Mouse (Mus musculus): ENCODE data around the gene Tmod2. TPM values are rescaled to one million over a fixed set of nuclear protein-coding genes. Genes with fewer than 3 reads are reported as not detected.
A peak's percentile ranks its signal among the peaks of the same experiment; 100 is the strongest.

Tmod2 gene
- polyA plus RNA-seq, 1 experiment from 2014 or later: 10.6 TPM

- Histone ChIP-seq H3K4me3 (ENCODE audit: low read depth, low read length) (no peak overlapping the region), H3K4me1 (ENCODE audit: insufficient read depth, low read depth, low read length) (no peaks in the 10 kb centered on the region), H3K36me3 (ENCODE audit: insufficient read depth, low read length) (no peaks in the 10 kb centered on the region), H3K9me3 (ENCODE audit: low read length) (no peaks in the 10 kb centered on the region), H3K9ac (replicated peaks; ENCODE audit: low read depth) (no peak overlapping the region), H3K27me3 (replicated peaks; ENCODE audit: insufficient read depth, low read length) (no peaks in the 10 kb centered on the region), H3K4me2 (replicated peaks; ENCODE audit: low read depth, low read length) (no peak overlapping the region), H3K27ac (ENCODE audit: low read length) (no peak overlapping the region)
- DNase-seq (ENCODE audit: low spot score) (no peak), ATAC-seq (no peak)
- 86% methylated on average over 8 of the region's 8 CpGs for WGBS
- no peak for TF ChIP-seq EP300 (IDR thresholded peaks at IDR 0.05)
Observed at GRCm38 (mm10) chr9:75633603-75634002, 22.5 kb upstream of the Tmod2 start.

DNA sequence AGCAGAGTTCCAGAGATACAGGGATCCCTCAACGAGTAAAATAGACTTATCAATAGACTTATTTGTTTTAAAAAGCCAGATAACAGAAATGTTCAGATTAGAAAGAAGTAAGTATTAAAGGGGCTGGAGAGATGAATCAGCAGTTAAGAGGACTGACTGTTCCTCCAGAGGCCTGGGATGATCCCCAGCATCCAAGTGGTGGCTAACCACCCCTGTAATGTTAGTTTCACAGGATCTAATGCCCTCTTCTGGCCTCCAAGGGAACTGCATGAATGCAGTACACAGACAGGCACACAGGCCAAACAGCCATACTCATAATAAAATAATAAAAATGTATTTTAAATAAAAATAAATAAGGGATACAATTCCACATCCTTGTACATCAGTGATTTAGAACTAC lies 21.8 kb upstream of the Tmod2 start:
- Histone ChIP-seq H3K4me1 (ENCODE audit: insufficient read depth, low read depth, low read length) (no peaks in the 10 kb centered on the region), H3K4me2 (replicated peaks; ENCODE audit: low read depth, low read length) (no peak overlapping the region), H3K27me3 (replicated peaks; ENCODE audit: insufficient read depth, low read length) (no peaks in the 10 kb centered on the region), H3K27ac (ENCODE audit: low read length) (no peak overlapping the region), H3K9ac (replicated peaks; ENCODE audit: low read depth) (no peak overlapping the region), H3K36me3 (ENCODE audit: insufficient read depth, low read length) (no peaks in the 10 kb centered on the region), H3K9me3 (ENCODE audit: low read length) (no peaks in the 10 kb centered on the region), H3K4me3 (ENCODE audit: low read depth, low read length) (no peak overlapping the region)
- ATAC-seq: no peak
- TF ChIP-seq EP300 (IDR thresholded peaks at IDR 0.05): no peak
- peak; percentile 68 for TF ChIP-seq CTCF (IDR thresholded peaks at IDR 0.05)
- DNase-seq (ENCODE audit: low spot score): no peak
- 24% methylated on average over 1 of the region's 1 CpGs for WGBS

DNA sequence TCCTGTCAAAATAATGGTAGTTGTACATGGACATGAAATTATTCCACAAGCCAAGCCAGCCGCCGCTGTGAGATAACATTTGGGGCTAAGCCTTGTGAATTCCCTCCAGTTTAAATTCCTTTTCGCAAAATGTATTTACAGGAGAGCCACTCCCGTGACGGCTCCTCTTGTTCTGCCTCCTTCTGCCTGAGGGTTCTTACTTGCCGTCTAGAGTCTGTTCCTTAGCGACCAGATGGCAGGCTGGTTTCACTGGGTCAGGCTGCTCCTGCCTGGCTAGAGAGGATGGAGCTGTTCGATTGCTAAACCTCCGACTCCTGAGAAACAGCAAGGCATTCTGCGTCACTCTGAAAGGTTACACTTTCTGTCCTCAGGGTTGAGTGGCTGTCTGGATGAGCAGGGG lies 21.0 kb upstream of the Tmod2 start:
- no peak overlapping the region for H3K27ac ChIP-seq (ENCODE audit: low read length)
- ATAC-seq (peak; percentile 58), DNase-seq (ENCODE audit: low spot score) (peak; percentile 43)
- no peaks in the 10 kb centered on the region for H3K4me1 ChIP-seq (ENCODE audit: insufficient read depth, low read depth, low read length)
- TF ChIP-seq CTCF (IDR thresholded peaks at IDR 0.05) (no peak), EP300 (IDR thresholded peaks at IDR 0.05) (no peak)
- no peaks in the 10 kb centered on the region for H3K9me3 ChIP-seq (ENCODE audit: low read length)
- no peak overlapping the region for H3K4me2 ChIP-seq (replicated peaks; ENCODE audit: low read depth, low read length)
- WGBS: 51% methylated on average over 10 of the region's 10 CpGs
- no peak overlapping the region for H3K9ac ChIP-seq (replicated peaks; ENCODE audit: low read depth)
- no peaks in the 10 kb centered on the region for H3K36me3 ChIP-seq (ENCODE audit: insufficient read depth, low read length)
- no peaks in the 10 kb centered on the region for H3K27me3 ChIP-seq (replicated peaks; ENCODE audit: insufficient read depth, low read length)
- no peak overlapping the region for H3K4me3 ChIP-seq (ENCODE audit: low read depth, low read length)

DNA sequence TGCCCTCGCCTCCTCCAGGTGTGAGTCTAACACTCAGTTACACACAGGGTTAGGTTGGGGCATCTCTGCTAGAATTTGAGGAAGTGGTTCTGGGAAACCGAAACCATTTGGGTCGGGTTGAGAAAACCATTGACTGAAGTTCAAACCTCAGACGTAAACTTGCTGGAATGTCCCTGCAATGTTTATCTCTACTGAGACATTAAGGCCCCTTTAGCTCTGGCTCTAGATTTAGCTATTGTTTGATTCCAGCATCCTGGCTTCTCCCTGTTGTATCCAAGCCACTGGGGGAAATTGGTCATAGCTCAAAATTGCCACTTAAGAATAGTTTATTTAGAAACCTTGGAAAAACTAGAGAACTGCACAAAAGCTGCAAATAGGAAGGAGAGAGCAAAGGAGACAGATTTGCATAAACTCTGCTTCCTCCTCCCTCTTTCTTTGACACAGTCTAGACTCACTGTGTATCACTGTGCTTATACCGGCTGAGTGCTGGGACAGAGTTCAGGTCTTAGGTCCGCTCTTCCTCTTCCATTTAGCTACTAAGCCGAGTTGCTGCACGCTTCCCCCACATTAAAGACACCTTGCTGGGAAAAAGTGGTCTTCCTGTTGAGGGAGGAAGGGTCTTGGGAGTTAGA lies 19.8 kb upstream of the Tmod2 start:
- peak; percentile 65 for ATAC-seq
- TF ChIP-seq EP300 (IDR thresholded peaks at IDR 0.05): peak; percentile 80
- TF ChIP-seq CTCF (IDR thresholded peaks at IDR 0.05): no peak
- H3K9me3 ChIP-seq (ENCODE audit: low read length): no peaks in the 10 kb centered on the region
- H3K4me3 ChIP-seq (ENCODE audit: low read depth, low read length): no peak overlapping the region
- H3K4me2 ChIP-seq (replicated peaks; ENCODE audit: low read depth, low read length): no peak overlapping the region
- peak; percentile 54 for DNase-seq (ENCODE audit: low spot score)
- H3K36me3 ChIP-seq (ENCODE audit: insufficient read depth, low read length): no peaks in the 10 kb centered on the region
- peak overlapping the region; percentile 64 for H3K27ac ChIP-seq (ENCODE audit: low read length)
- H3K9ac ChIP-seq (replicated peaks; ENCODE audit: low read depth): no peak overlapping the region
- peaks cover 3% of the 10 kb centered on the region; the same call in 1 of the 2 replicates for H3K4me1 ChIP-seq (ENCODE audit: insufficient read depth, low read depth, low read length)
- no peaks in the 10 kb centered on the region for H3K27me3 ChIP-seq (replicated peaks; ENCODE audit: insufficient read depth, low read length)
- WGBS: 62% methylated on average over 8 of the region's 8 CpGs

DNA sequence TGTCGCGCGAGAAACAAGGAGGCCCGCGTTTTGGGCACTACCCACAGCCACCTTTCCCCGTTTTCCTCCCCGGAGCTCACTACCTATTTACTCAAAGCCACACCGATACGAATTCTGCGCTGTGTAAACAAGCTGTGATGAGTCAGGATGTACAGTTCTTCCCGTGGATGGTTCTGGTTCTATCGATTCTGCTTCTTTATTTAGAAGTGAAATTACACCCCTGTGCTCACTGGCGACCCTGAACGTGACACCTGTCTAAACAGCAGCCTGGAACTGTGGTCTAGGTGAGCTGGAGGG lies 15.1 kb upstream of the Tmod2 start:
- no peak for TF ChIP-seq CTCF (IDR thresholded peaks at IDR 0.05)
- TF ChIP-seq EP300 (IDR thresholded peaks at IDR 0.05): no peak
- WGBS: under 1% methylated on average over 14 of the region's 14 CpGs
- Histone ChIP-seq H3K4me2 (replicated peaks; ENCODE audit: low read depth, low read length) (peak overlapping the region; percentile 95), H3K4me3 (ENCODE audit: low read depth, low read length) (peak overlapping the region; percentile 70), H3K9me3 (ENCODE audit: low read length) (no peaks in the 10 kb centered on the region), H3K4me1 (ENCODE audit: insufficient read depth, low read depth, low read length) (peaks cover 7% of the 10 kb centered on the region; the same call in 1 of the 2 replicates), H3K27me3 (replicated peaks; ENCODE audit: insufficient read depth, low read length) (no peaks in the 10 kb centered on the region), H3K27ac (ENCODE audit: low read length) (peak overlapping the region; percentile 66; the same call in 1 of the 2 replicates), H3K36me3 (ENCODE audit: insufficient read depth, low read length) (no peaks in the 10 kb centered on the region), H3K9ac (replicated peaks; ENCODE audit: low read depth) (peak overlapping the region; percentile 65)
- ATAC-seq (no peak), DNase-seq (ENCODE audit: low spot score) (no peak)

GRCm38 (mm10) chr9:75625556-75626307 lies 14.6 kb upstream of the Tmod2 start, which contains the start of gene Lysmd2:
Gene Lysmd2 (plus strand): TSS chr9:75625741.
- H3K4me2 ChIP-seq (replicated peaks; ENCODE audit: low read depth, low read length): peak within 1 kb of the TSS; percentile 95
- peak; percentile 59 for DNase-seq (ENCODE audit: low spot score)
- H3K27me3 ChIP-seq (replicated peaks; ENCODE audit: insufficient read depth, low read length): no peaks in the 10 kb centered on the region
- H3K4me3 ChIP-seq (ENCODE audit: low read depth, low read length): peak within 1 kb of the TSS; percentile 70
- H3K9me3 ChIP-seq (ENCODE audit: low read length): no peaks in the 10 kb centered on the region
- TF ChIP-seq CTCF (IDR thresholded peaks at IDR 0.05) (no peak), EP300 (IDR thresholded peaks at IDR 0.05) (no peak)
- no peaks in the 10 kb centered on the region for H3K36me3 ChIP-seq (ENCODE audit: insufficient read depth, low read length)
- peak within 1 kb of the TSS; percentile 66; the same call in 1 of the 2 replicates for H3K27ac ChIP-seq (ENCODE audit: low read length)
- H3K4me1 ChIP-seq (ENCODE audit: insufficient read depth, low read depth, low read length): peaks cover 7% of the 10 kb centered on the region; the same call in 1 of the 2 replicates
- H3K9ac ChIP-seq (replicated peaks; ENCODE audit: low read depth): peak within 1 kb of the TSS; percentile 65
- WGBS: 1% methylated on average over 51 of the region's 94 CpGs
- peak; percentile 90 for ATAC-seq
